Mouse (Mus musculus): ENCODE data around the gene Araf. TPM values are rescaled to one million over a fixed set of nuclear protein-coding genes. Genes with fewer than 3 reads are reported as not detected.

Araf gene
- total RNA-seq (2023): 142 TPM

DNA sequence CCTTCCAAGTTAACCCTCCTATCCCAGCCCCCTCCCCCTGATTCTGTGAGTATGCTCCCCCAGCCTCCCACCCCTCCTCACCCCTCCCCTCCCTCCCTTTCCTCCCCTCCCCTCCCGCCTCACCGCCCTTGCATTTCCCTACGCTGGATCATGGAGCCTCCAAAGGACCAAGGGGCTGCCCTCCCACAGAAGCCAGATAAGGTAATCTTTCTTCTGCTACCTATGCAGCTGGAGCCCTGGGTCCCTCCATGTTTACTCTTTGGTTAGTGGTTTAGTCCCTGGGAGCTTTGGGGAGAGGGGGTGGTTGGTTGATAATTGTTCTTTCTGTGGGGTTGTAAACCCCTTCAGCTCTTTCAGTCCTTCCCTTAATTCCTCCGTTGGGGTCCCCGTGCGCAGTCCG lies at the start of gene Araf:
TSS of gene Araf (plus strand) at position 134 of the 400 bp plus-strand sequence.

DNA sequence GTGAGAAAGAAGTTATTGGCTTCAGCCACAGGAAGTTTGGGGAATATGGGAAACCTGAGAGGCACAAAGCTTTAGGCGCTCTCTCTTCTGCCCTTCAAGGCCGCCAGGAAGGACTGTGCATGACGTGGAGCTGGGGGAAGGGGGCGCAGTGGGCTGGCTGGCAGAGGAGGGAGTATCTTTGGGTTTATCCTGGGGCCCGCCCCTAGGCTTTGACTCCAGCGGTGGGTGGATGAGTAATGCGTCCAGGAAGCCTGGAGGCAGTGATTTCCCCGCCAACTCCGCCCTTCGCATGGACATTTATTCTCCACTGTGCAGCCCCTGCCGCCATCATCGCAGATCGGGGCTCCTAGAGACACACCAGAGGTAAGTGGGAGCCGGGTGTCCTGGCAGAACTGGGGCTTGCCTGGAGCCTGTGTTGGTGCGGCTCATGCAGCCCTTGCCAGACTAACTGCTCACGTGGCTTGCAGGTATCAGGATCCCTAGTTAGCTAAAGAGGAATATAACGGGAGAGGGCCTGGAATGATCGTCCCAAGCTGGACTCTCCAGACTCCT lies 72.4 kb downstream of the Araf start, which contains the start of gene Timp1:
TSS of gene Timp1 (plus strand) at position 205 of the 552 bp plus-strand sequence.

Other genes starting within 250 kb of the Araf start
- gene Rgn, start 248.0 kb upstream of the Araf start, total RNA-seq (2023): not detected
- 59.1 TPM for gene Rbm10, start 180.3 kb upstream of the Araf start, total RNA-seq (2023)
- 102 TPM for gene Ndufb11, start 180.2 kb upstream of the Araf start, total RNA-seq (2023)
- 204 TPM for gene Uba1, start 139.5 kb upstream of the Araf start, total RNA-seq (2023)
- 60.8 TPM for gene Cdk16, start 109.9 kb upstream of the Araf start, total RNA-seq (2023)
- 41.1 TPM for gene Usp11, start 93.9 kb upstream of the Araf start, total RNA-seq (2023)
- gene Timp1, start 72.4 kb downstream of the Araf start, total RNA-seq (2023): 0.61 TPM
- not detected for gene Syn1, start 123.2 kb downstream of the Araf start, total RNA-seq (2023)
- 15.6 TPM for gene Cfp, start 133.7 kb downstream of the Araf start, total RNA-seq (2023)
- gene Elk1, start 152.8 kb downstream of the Araf start, total RNA-seq (2023): 15.2 TPM
- 35.2 TPM for gene Uxt, start 164.2 kb downstream of the Araf start, total RNA-seq (2023)

Measured in CD8-positive naive resting alpha-beta T cell, adult 57 days (primary cell).